Mouse (Mus musculus) spleen, postnatal 4 days (tissue): Measurements from ENCODE around the gene Nell1.

Source experiments
- DNase-seq, 2 experiments: peaks; one replicate each; pipeline ENCODE4 v3.0.0; 2022; ENCODE audit warnings: low spot score in 2 of 2

Nell1 gene

GRCm38 (mm10) chr7:50850271-50850670 is 875.6 kb downstream of the Nell1 start:
- DNase-seq: no peak

GRCm38 (mm10) chr7:50870181-50870580 is 895.5 kb downstream of the Nell1 start:
- no peak for DNase-seq

- DNase-seq: no peak
These were observed 913.0 kb downstream of the Nell1 start for GRCm38 (mm10) chr7:50887625-50888024.

- no peak for DNase-seq
These were observed 925.0 kb downstream of the Nell1 start for GRCm38 (mm10) chr7:50899541-50900088.
